Comparison of ENCODE assay signal across 20 mouse cellular contexts in the genomic region with DNA sequence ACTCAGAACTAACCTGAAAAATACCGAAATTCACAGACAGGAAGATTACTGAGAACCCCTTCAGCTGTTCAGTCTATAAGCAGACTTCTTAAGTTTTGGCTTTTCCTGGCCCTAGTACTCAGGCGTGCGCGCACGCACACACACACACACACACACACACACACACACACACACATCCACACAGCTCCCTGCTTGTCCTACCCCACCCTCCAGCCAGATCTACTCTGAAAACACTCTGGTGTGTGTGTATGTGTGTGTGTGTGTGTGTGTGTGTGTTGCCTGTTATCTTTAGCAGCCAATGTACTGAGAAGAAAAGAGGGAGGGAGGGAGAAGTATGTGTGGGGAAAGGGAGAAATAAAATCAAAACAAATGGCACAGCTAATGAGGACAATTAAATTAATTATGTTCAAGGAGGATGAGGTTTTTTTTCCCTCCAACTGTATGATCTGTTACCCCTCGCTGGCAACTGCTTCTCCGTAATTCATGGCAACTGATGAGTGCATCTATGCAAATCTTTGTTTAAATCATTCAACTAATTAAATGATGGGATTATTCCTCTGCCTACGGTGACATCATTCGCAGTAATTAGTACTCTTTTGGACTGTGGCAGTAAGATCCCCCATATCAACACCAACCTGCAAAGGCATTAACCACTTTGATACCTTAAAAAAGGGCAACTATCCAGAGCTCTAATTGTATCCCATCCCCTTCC.
A peak's percentile ranks its signal among the peaks of the same experiment; 100 is the strongest.
DNase-seq lines count a peak whose midpoint lies in the region; ATAC-seq and TF ChIP-seq lines count a peak whose summit lies in the region.
"Had no signal": no experiment of that assay in that cellular context is flagged by ENCODE, and none has a peak within 500 bp of the region (broad histone marks: within the 10 kb centered on the region; RNA-seq: fewer than 3 reads in every experiment).

No protein-coding gene starts in this region.

- TF ChIP-seq CTCF in forebrain, postnatal 0 days (IDR thresholded peaks at IDR 0.05; ENCODE audit: low read depth): no peak

- peak overlapping the region; percentile 31 for H3K4me2 ChIP-seq in forebrain, postnatal 0 days (ENCODE audit: low read depth)
- H3K4me2 ChIP-seq in midbrain, embryonic 14.5 days (ENCODE audit: low read length): peak overlapping the region; percentile 35
- H3K4me2 ChIP-seq: heart, embryonic 12.5 days; limb, embryonic 13.5 days; liver, embryonic 15.5 days; stomach, embryonic 15.5 days had no signal

- intact Hi-C loops in gastrocnemius, postnatal 36 days (cut with DNase I): no loop called here

- peak; percentile 28 for DNase-seq in MN1 (ENCODE audit: low spot score)
- DNase-seq in Muller cell, postnatal 12 days (ENCODE audit: inconsistent ontology term): peak; percentile 9
- DNase-seq in forebrain, postnatal 0 days: peak; percentile 67
- DNase-seq in midbrain, embryonic 14.5 days: peak; percentile 62
- no peak for DNase-seq in kidney, postnatal 36 days
- no peak for DNase-seq in spleen, adult 18-20 months
- DNase-seq in ovary, adult 18-20 months (ENCODE audit: low spot score): no peak
- no peak for DNase-seq in gastrocnemius, postnatal 36 days
- DNase-seq: adrenal gland, postnatal 36 days; cerebellum, adult 9-11 months; embryo, embryonic 11 days; kidney, adult 2 months; thymus, postnatal 36 days had no signal

- peak overlapping the region; percentile 11; the same call in 1 of the 2 replicates for H3K4me3 ChIP-seq in forebrain, postnatal 0 days (ENCODE audit: low read depth, low read length)
- H3K4me3 ChIP-seq in midbrain, embryonic 14.5 days (replicated peaks; ENCODE audit: low read depth, low read length): peak overlapping the region; percentile 43
- H3K4me3 ChIP-seq: heart, embryonic 12.5 days; layer of hippocampus, adult 2 months; left cerebral cortex, adult 2 months; limb, embryonic 13.5 days; liver, embryonic 15.5 days; stomach, embryonic 15.5 days had no signal

- no peaks in the 10 kb centered on the region for H3K9me3 ChIP-seq in forebrain, postnatal 0 days (ENCODE audit: low read length)
- H3K9me3 ChIP-seq in midbrain, embryonic 14.5 days (ENCODE audit: control insufficient read depth, low read length): no peaks in the 10 kb centered on the region
- H3K9me3 ChIP-seq: heart, embryonic 12.5 days; limb, embryonic 13.5 days; liver, embryonic 15.5 days; stomach, embryonic 15.5 days had no signal

- WGBS in forebrain, postnatal 0 days: 16% methylated on average over 9 of the region's 9 CpGs
- 49% methylated on average over 9 of the region's 9 CpGs for WGBS in midbrain, embryonic 14.5 days

- peak overlapping the region; percentile 40 for H3K27ac ChIP-seq in forebrain, postnatal 0 days (ENCODE audit: low read depth, low read length)
- peak overlapping the region; percentile 58 for H3K27ac ChIP-seq in midbrain, embryonic 14.5 days (replicated peaks; ENCODE audit: low read depth, low read length)
- H3K27ac ChIP-seq: left cerebral cortex, adult 2 months; limb, embryonic 13.5 days; liver, embryonic 15.5 days; macrophage; stomach, embryonic 15.5 days had no signal

- ATAC-seq in forebrain, postnatal 0 days: peak; percentile 1; the same call in 1 of the 2 replicates
- ATAC-seq in midbrain, embryonic 14.5 days (ENCODE audit: low FRiP score, low TSS enrichment): peak; percentile 6; the same call in 1 of the 2 replicates

- H3K36me3 ChIP-seq in forebrain, postnatal 0 days (ENCODE audit: insufficient read depth): no peaks in the 10 kb centered on the region
- H3K36me3 ChIP-seq in midbrain, embryonic 14.5 days (ENCODE audit: control insufficient read depth, insufficient read depth, low read length): no peaks in the 10 kb centered on the region
- H3K36me3 ChIP-seq: heart, embryonic 12.5 days; limb, embryonic 13.5 days; liver, embryonic 15.5 days; stomach, embryonic 15.5 days had no signal

- H3K9ac ChIP-seq in forebrain, postnatal 0 days: 0 out of 2 replicates have a peak overlapping the region, but pooled peaks have one; percentile 18
- peak overlapping the region; percentile 34 for H3K9ac ChIP-seq in midbrain, embryonic 14.5 days (replicated peaks; ENCODE audit: low read length)
- H3K9ac ChIP-seq: heart, embryonic 12.5 days; limb, embryonic 13.5 days; liver, embryonic 15.5 days; stomach, embryonic 15.5 days had no signal

- H3K4me1 ChIP-seq in forebrain, postnatal 0 days (ENCODE audit: insufficient read depth): peaks cover 12% of the 10 kb centered on the region; the same call in 1 of the 2 replicates
- H3K4me1 ChIP-seq in midbrain, embryonic 14.5 days (ENCODE audit: control insufficient read depth, insufficient read depth, low read length): 0 out of 2 replicates have a peak, but pooled peaks cover 12% of the 10 kb centered on the region
- H3K4me1 ChIP-seq: liver, embryonic 15.5 days; stomach, embryonic 15.5 days had no signal

- H3K27me3 ChIP-seq in forebrain, postnatal 0 days (ENCODE audit: insufficient read depth, low read length): no peaks in the 10 kb centered on the region
- H3K27me3 ChIP-seq in midbrain, embryonic 14.5 days (ENCODE audit: control insufficient read depth, insufficient read depth, low read length): no peaks in the 10 kb centered on the region

Comparison
In these comparisons a context has a peak if more than half of its experiments do, and no peak if none do; other contexts are left out.
1. DNase-seq: peak in MN1 (single experiment), Muller cell, postnatal 12 days (single experiment), forebrain, postnatal 0 days (single experiment) and midbrain, embryonic 14.5 days (single experiment); none in kidney, postnatal 36 days (0 of 2), spleen, adult 18-20 months (0 of 2), ovary, adult 18-20 months (single experiment) and gastrocnemius, postnatal 36 days (0 of 2).